Mouse (Mus musculus) cortical plate, adult 2 months (tissue): Measurements from ENCODE around the gene Fbxw11.

ENCODE experiments used
- CTCF ChIP-seq: fragments of 200-500 bp; IDR thresholded peaks from 2 replicates; pipeline ENCODE4 v1.5.1; 2011; ENCODE audit warnings: mild to moderate bottlenecking, control low read depth, low read length; ENCODE audit not compliant: insufficient read depth; ENCODE audit errors: extremely low read depth
- POLR2A ChIP-seq: fragments of 200-500 bp; IDR thresholded peaks from 2 replicates; pipeline ENCODE4 v1.6.1; 2011; ENCODE audit warnings: mild to moderate bottlenecking, low read length, control low read depth; ENCODE audit not compliant: insufficient read depth; ENCODE audit errors: extremely low read depth

- TF ChIP-seq POLR2A (no peak), CTCF (no peak)
Measured at GRCm38 (mm10) chr11:32619257-32619816, 23.2 kb upstream of the Fbxw11 start.
